Mouse (Mus musculus): ENCODE data around the gene Spin1.

GRCm38 (mm10) chr13:51109517-51109916, 8.8 kb downstream of the Spin1 start:
- TF ChIP-seq CTCF (IDR thresholded peaks at IDR 0.05; ENCODE audit: extremely low read depth, insufficient read length, insufficient replicate concordance, low read depth, low read length): no peak
- TF ChIP-seq POLR2A (IDR thresholded peaks at IDR 0.05; ENCODE audit: low read depth, low read length): no peak

Measured in small intestine, adult 2 months (tissue).